Mouse (Mus musculus): Measurements from ENCODE around the gene Cdh23.
A peak's percentile ranks its signal among the peaks of the same experiment; 100 is the strongest.

Cdh23 gene

GRCm38 (mm10) chr10:60362310-60362628 is 334.0 kb downstream of the Cdh23 start:
- DNase-seq (ENCODE audit: low spot score) = no peak

DNA sequence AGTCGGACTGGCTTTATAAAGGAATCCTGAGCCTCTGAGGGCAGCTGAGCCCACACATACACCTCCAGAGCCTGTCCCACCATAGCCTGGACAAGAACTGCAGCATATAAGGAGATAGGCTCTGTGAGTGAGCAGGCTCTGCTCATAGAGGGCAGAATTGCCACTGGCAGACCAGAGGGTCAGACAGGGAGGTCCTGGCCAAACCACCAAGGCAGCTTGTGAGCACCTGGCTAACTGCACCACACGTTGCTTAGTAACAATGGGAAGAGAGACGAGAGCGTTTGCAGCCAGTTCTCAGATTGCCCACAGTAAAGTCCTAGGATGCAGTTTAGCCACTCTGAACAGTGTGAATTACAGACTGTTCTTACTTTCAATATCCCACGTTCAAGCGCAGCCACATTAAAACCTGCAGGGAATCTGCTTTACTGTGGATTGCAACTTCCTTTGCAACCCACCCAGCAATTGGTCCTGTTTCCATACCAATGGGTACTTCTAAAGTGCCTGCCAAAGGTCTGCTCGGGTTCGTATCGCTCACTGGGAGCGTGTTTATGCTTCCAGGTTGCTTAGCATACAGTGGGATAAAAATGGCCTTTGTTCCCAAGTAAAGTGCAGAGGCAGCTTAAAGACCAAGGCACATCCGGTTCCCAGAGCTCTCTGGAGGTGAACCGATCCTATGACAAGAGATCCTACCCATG is 334.5 kb downstream of the Cdh23 start:
- no peak for DNase-seq (ENCODE audit: low spot score)

DNA sequence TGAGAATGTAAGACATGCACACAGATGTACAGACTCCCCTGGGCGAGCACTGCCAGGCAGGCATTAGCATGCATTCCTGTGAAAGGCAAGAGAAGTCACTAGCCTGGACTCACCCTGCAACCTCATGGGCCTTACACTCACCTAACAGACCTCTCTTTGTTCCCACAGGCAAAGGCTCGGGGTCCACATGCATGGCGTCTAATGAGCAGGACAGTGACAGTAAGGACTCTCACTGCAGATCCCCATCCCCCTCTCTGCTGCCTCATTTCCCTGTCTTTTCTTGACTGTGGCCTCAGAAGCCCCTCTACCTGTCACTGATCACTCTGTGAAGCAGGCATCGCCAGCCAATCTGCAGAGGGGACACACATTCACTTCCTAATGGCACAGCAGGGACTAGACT is 337.5 kb downstream of the Cdh23 start:
- DNase-seq (ENCODE audit: low spot score) = no peak

DNA sequence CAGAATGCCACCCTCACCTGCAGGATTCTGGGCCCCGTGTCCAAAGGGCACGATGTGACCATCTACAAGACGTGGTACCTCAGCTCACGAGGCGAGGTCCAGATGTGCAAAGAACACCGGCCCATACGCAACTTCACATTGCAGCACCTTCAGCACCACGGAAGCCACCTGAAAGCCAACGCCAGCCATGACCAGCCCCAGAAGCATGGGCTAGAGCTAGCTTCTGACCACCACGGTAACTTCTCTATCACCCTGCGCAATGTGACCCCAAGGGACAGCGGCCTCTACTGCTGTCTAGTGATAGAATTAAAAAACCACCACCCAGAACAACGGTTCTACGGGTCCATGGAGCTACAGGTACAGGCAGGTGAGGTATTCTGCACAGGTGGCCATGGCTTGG is 338.4 kb downstream of the Cdh23 start:
- no peak for DNase-seq (ENCODE audit: low spot score)

DNA sequence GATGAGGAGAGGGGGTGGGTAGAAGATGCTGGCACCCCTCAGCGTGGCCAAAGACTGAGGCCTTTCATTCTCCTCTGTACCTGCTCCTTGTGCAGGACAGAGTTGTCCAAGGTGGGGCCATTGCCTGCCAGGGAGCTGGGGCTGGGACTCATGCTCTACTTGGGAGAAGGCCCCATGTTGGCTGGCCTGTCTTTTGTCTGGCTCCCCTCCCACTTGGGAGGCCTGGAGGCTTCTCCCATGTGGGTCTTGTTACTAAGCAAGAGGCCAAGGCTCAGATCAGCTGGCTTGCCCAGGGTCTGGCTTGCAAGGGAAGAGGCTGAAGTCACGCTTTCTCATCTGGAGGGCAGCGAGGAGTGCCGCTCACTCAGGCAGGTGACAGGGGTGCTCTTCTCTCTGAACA is 338.8 kb downstream of the Cdh23 start:
- no peak for DNase-seq (ENCODE audit: low spot score)

DNA sequence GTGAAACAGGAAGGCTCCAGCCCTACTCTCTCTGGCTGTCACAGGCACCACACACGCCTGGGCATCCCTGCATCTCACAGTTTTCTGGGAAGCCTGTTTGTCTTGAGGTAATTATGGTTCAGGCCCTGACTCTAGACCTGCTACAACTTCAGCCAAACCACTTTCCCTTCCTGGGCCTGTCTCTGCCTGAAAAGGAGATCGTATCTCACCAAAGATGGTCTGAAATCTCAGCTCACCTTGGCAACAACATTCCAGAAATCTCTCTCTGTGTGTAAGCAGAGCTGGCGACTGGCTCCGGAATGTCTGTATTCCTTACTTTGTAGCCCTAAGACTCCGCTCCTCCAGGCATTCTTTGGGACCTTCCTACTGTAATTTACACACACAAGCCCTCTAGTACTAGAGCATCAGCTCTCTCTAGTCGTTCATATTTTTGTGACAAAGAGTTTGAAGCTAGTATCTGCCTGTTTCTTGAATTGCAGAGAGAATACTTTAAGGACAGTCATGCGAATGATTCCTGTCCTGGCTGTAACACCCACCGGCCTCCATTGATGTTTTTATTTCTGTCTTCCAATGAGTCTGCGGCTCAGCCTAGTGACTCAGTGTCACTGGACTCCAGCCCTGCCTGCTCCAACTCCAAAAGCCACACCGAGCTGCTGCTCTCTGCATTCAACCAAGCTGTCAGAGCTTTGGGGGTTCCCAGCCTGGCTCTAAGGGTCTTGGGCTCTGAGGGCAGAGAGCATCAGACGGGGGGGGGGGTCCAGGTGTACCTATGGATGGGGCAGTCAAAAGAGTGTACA is 341.2 kb downstream of the Cdh23 start:
- DNase-seq (ENCODE audit: low spot score) = no peak

GRCm38 (mm10) chr10:60354003-60354325 is 342.3 kb downstream of the Cdh23 start:
- no peak for DNase-seq (ENCODE audit: low spot score)

- DNase-seq (ENCODE audit: low spot score) = no peak
Measured at GRCm38 (mm10) chr10:60353241-60354002, 342.9 kb downstream of the Cdh23 start.

DNA sequence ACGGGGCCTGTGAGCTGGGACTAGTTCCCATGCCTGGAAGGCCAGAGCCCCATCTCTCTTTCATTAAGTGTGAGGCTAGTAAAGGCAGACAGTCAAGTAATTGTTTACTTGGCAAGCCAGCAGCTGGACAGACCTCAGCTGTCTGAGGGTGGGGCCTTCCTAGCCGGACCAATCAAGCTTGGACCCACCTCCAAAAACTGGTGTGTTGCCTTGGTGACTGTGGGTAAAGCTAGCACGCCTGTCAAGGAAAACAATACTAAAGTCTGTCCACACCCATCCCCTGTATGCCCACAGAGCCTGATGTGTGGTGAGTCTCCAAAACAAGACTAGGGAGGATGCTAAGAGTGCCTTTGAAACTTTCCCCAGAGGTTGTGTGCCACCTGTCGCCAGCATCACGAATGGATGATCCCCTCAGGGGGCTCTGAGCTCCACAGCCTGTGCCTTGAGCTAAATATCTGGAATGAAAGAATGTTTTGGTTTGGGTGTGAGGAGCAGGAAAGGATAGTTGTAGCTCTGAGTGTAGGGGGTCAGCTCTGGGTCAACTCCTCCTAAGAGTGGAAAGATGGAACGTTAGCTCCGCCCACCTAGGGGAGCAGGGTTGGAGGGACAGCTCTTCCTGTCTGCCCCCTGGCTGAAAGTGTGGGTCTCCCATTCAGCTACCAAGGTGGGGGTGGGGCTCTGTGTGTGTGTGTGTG is 344.4 kb downstream of the Cdh23 start:
- DNase-seq (ENCODE audit: low spot score) = no peak

GRCm38 (mm10) chr10:60351248-60351647 is 345.0 kb downstream of the Cdh23 start:
- no peak for DNase-seq (ENCODE audit: low spot score)

DNA sequence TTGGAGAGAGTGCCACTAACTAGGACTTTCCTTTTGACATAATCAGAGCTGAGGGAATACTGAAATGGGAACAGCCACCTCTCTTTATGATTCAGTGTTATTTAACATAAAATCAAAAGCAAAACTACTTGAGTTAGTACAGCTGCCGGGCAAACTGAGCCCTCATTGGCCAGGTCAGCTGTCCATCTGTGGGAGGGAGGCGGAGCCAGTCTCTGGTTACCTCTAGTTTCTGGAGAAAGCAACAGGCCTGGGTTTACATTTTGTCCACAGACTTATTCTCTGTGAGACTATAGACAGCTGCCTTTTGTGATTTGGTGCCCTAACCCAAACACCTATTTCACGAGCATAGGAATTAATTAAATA is 345.5 kb downstream of the Cdh23 start:
- peak; percentile 91 for DNase-seq (ENCODE audit: low spot score)

DNA sequence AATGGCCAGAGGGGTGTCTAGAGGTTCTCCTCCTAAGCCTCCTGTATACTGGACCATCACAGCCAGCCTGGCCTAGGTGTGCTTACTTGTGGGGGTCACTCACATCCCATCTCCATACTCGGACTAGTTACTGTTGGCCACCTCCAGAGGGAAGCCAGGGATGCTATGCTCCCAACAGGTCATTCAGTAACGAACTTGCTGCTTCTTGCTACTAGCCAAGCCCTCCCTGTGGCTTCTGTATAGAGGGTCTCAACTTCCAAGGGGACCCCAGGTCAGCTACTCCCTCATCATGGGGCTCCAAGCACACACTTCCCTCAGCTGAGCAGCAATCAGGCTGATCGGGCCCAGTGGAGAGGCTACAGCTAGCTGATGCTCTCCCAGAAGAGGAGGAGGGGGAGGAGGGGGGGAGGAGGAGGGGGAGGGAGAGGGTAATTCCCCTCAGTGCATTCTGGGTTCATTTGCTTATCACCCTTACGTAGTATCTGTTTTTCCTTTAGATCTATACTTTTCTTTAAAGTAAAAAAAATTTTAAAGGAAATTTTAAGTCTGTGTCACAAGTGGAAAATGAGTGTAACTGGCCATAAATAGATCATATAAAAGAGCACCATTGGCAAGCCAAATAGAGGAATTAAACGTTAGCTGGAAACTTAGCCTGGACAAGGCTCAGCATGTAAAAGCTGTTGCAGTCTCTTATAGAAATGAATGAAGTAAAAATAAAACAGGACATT is 346.0 kb downstream of the Cdh23 start:
- no peak for DNase-seq (ENCODE audit: low spot score)

DNA sequence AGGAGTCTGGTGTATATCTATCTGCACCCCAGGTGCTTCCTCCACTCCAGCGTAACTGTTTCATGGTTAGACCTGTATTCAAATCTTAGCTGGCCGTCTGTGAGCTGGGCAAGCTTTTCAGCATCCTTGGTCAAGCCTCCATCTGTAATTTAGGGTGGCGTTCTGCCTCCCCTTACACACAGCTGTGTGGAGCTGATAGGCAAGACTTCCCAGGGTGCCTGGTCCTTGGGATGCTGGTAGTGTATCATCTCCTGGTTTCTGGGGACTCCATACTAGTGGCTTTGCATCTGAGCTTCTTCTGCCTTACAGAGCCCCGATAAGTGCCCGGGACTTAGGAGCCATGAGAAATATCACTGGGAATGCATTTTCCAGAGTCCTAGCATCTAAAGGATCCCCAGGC is 346.6 kb downstream of the Cdh23 start:
- DNase-seq (ENCODE audit: low spot score) = no peak

DNA sequence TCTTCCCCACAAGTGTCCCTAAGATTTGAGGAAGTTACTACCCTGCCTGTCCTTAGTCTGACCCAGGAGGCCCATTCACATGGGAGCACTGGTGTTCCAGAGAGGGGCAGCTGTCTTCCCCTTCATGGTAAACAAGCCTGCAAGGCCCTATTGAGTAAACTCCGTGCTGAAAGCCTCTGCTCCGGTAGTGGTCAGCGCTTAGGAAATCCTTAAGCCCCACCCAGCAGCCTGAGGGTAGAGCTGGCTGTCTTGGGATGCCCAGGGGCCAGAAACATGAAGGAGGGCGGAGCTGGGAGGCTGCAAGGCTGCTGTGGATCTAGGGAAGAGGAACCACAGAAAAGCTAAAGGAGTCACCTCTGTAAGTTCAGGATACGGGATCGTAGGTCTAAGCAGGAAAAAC is 347.2 kb downstream of the Cdh23 start:
- no peak for DNase-seq (ENCODE audit: low spot score)

DNA sequence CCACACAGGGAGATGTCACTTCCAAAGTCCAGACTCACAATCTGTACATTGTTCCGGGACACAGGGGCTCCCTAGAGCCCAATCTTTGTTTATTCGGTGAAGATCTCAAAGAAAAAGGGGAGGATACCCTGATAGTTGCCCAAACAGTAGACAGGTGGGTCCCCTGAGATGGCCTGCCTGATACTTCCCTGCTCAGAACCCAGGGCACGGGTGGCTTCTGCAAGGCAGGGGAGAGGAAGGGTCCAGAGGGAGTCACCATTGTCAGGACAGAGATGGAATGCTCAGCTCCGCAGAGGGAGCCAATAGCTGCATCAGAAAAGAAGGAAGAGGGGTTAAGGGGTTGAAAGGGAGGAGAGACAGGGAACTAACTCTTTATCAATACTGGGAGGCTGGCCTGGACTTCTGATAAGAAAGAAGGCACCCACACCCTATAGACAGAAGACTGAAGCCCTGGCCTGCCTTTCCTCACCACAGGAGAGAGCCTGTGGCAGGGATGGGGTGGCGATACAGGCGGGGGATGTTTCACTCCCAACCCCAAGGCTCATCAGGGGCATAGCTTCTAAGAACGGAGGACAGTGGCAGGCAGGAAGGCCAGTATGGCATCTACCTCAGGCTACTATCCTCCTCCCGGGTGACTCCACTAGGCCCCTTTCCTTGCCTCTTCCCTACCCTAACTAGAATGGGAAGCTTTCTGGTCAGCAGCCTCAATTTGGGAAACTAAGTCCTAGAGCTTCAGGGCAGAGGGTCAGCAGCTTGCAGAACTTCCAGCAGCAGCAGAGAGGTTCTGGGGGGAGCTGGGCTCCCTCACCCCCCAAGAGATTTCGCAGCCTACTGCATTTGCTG is 348.3 kb downstream of the Cdh23 start:
- DNase-seq (ENCODE audit: low spot score) = no peak

DNA sequence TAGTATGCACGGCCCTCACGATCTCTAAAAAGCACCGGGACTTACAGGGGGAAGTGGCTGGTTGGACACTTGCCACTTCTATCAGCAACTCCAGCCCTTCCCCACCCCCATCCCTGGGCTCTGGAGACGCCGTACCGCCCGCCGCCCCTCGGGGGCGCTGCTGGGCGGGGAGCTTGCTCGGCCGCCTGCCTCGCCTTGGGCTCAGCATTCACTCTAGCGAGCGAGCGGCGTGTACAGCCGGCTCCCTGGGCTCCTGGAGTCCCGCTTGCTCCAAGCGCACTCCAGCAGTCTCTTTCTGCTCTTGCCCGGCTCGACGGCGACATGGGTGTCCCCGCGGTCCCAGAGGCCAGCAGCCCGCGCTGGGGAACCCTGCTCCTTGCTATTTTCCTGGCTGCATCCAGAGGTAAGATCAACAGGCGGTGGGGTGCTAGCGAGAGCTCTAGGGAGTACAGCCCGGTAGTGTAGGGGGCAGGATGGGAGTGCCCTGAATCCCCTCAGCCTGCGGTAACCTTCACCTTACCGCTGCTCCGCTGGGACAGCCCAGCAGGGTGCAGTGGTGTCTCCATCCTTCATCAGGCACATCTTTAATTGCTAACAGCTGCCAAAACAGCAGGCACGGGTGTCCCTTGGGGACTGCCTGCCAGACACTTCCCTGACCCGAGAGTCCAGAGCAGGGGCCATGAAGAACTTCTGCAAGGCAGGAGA is 349.4 kb downstream of the Cdh23 start, which contains the start of gene Vsir:
Gene Vsir (plus strand): TSS at position 151 of the 705 bp plus-strand sequence.
- no peak for DNase-seq (ENCODE audit: low spot score)

DNA sequence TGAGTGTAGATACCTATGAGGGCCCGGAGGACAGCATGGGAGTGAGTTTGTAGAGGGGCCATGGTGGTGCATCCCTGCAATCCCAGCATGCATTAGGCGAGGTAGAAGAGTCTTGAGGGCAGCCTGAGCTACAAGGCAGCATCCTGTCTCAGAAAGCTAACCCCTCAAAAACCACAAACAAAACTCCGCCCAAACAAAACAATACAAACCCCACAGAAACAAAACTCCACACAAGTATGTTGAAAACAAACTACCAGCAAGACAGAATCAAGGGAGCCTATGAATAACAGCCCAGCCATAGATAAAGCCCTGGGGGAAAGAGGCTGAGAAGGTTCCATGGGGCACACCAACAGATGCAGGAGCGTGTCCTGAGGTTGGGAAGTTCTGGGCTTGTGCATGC is 350.2 kb downstream of the Cdh23 start:
- DNase-seq (ENCODE audit: low spot score) = no peak

GRCm38 (mm10) chr10:60344111-60344510 is 352.2 kb downstream of the Cdh23 start:
- DNase-seq (ENCODE audit: low spot score) = no peak

GRCm38 (mm10) chr10:60341528-60341927 is 354.8 kb downstream of the Cdh23 start:
- no peak for DNase-seq (ENCODE audit: low spot score)

- no peak for DNase-seq (ENCODE audit: low spot score)
Measured at GRCm38 (mm10) chr10:60335021-60335420, 361.3 kb downstream of the Cdh23 start.
